Mouse (Mus musculus) forebrain, embryonic 15.5 days (tissue): ENCODE measurements around the gene Cd63. TPM values are rescaled to one million over a fixed set of nuclear protein-coding genes. Genes with fewer than 3 reads are reported as not detected.

Experiments used
- ATAC-seq: fragments of 200-750 bp; cut with Nextera tagmentation; replicated peaks from 2 replicates; pipeline ENCODE4 v1.8.0; 2017; ENCODE audit warnings: mild to moderate bottlenecking, moderate TSS enrichment, moderate library complexity
- H3K27ac ChIP-seq: fragments of 300-500 bp; sonication (generic); replicated peaks from 2 replicates; pipeline ENCODE4 v1.5.1; 2015; ENCODE audit warnings: mild to moderate bottlenecking, inconsistent platforms
- H3K27me3 ChIP-seq: fragments of 300-500 bp; sonication (generic); 2 replicates; pipeline ENCODE4 v1.6.1; 2015; ENCODE audit warnings: inconsistent platforms
- H3K36me3 ChIP-seq: fragments of 300-500 bp; sonication (generic); 2 replicates; pipeline ENCODE4 v1.6.1; 2015; ENCODE audit warnings: mild to moderate bottlenecking, inconsistent platforms
- H3K4me1 ChIP-seq: fragments of 300-500 bp; sonication (generic); 2 replicates; pipeline ENCODE4 v1.6.1; 2015; ENCODE audit warnings: inconsistent platforms
- H3K4me2 ChIP-seq: fragments of 300-500 bp; sonication (generic); replicated peaks from 2 replicates; pipeline ENCODE4 v1.6.1; 2015; ENCODE audit warnings: mild to moderate bottlenecking, inconsistent platforms
- H3K4me3 ChIP-seq: fragments of 300-500 bp; sonication (generic); 2 replicates; pipeline ENCODE4 v1.5.1; 2015; ENCODE audit warnings: mild to moderate bottlenecking, inconsistent platforms
- H3K9ac ChIP-seq: fragments of 300-500 bp; sonication (generic); replicated peaks from 2 replicates; pipeline ENCODE4 v1.6.1; 2015; ENCODE audit warnings: mild to moderate bottlenecking, inconsistent platforms
- H3K9me3 ChIP-seq: fragments of 300-500 bp; sonication (generic); 2 replicates; pipeline ENCODE4 v1.6.1; 2016; ENCODE audit warnings: inconsistent platforms
- WGBS: fragments of 180-500 bp; shearing (Covaris S2); methylation state at CpG from one replicate; pipeline ENCODE4 v1.1.7; 2015; ENCODE audit warnings: mixed read lengths; 5-methylcytosine and 5-hydroxymethylcytosine counted together
- polyA plus RNA-seq: library from polyadenylated mRNA; unstranded; fragments of >200 nt; fragmentation: Nextera tagmentation; extraction: Ambion mirVana; gene quantifications from 2 replicates; pipeline ENCODE4 v1.2.1, GENCODE M21; 2015

Cd63 gene
- polyA plus RNA-seq, 1 experiment from 2014 or later: 142 TPM

GRCm38 (mm10) chr10:128960142-128960541 lies 59.4 kb downstream of the Cd63 start:
- WGBS: 79% methylated on average over 4 of the region's 4 CpGs
- Histone ChIP-seq H3K27ac (no peak overlapping the region), H3K4me2 (no peak overlapping the region), H3K4me3 (no peak overlapping the region), H3K4me1 (no peaks in the 10 kb centered on the region), H3K36me3 (no peaks in the 10 kb centered on the region), H3K9me3 (no peaks in the 10 kb centered on the region), H3K27me3 (no peaks in the 10 kb centered on the region), H3K9ac (no peak overlapping the region)
- no peak for ATAC-seq

DNA sequence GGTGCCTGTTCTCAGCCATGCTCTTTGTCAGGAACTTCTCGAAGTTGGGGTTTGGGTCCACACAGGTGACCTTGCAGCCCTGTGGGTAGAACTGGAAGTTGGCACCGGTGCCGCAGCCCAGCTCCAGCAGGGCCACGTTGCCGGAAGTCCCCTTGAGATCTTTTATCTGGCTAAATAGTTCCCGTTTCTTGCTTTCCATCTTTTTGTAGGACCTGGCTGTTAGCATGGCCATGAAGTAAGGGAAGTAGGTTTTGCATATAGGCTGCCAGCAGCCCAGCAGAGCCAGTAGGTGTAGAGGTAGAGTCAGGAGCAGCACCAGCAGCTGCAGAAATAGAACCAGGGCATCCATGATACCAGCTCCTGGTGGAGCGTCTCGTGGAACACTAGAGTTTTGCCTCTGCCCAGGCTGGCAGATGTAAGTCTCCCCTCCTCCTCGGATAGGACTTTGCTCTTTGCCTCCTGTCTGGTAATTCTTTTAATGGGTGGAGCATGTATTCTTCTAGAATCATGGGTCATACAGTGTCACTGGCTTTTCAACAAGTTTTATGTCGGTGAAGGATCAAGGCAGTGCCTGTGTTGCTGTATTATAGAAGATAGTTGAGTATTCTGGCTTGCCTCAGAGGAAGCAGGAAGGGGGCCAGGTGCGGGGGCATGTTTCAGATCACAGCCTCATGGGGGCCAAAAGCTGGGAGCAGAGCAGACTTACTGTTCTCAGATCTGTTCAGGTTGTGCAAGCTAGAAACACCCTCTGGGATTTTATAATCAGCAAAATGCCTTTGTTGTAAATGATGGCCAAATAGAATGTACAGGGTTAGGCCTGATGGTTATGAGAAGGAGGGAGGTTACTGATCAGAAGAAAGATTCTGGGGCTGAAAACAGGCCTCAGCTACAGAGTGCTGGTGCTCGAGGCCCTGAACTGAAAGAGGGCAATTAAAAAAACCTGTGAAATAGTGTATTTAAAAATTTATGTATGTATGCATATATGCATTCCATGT lies 60.1 kb downstream of the Cd63 start, which contains the start of gene Mettl7b:
Gene Mettl7b (minus strand): TSS at position 399 of the 995 bp plus-strand sequence.
- no peak within 1 kb of the TSS for H3K4me2 ChIP-seq
- no peak within 1 kb of the TSS for H3K9ac ChIP-seq
- 87% methylated on average over 12 of the region's 12 CpGs for WGBS

More for the DNA sequence above, 60.1 kb downstream of the Cd63 start, which contains the start of gene Mettl7b:
- Histone ChIP-seq H3K4me1 (no peaks in the 10 kb centered on the region), H3K27ac (no peak within 1 kb of the TSS), H3K4me3 (no peak within 1 kb of the TSS), H3K36me3 (no peaks in the 10 kb centered on the region), H3K27me3 (no peaks in the 10 kb centered on the region), H3K9me3 (no peaks in the 10 kb centered on the region)
- no peak for ATAC-seq

Other genes with a start within 250 kb of the Cd63 start
- 12.3 and 12.5 TPM in 2 replicates for gene Suox, start 226.9 kb upstream of the Cd63 start, polyA plus RNA-seq
- 116 and 117 TPM in 2 replicates for gene Rab5b, start 204.7 kb upstream of the Cd63 start, polyA plus RNA-seq
- gene Pmel, start 196.8 kb upstream of the Cd63 start, polyA plus RNA-seq: 0.09 and 0.33 TPM in 2 replicates
- 37.6 and 39.7 TPM in 2 replicates for gene Cdk2, start 196.0 kb upstream of the Cd63 start, polyA plus RNA-seq
- gene Dgka, start 156.1 kb upstream of the Cd63 start, polyA plus RNA-seq: 4.2 and 4.5 TPM in 2 replicates
- 42.9 and 47.2 TPM in 2 replicates for gene Pym1, start 153.1 kb upstream of the Cd63 start, polyA plus RNA-seq
- 0.20 and 0.43 TPM in 2 replicates for gene Mmp19, start 110.1 kb upstream of the Cd63 start, polyA plus RNA-seq
- 60.4 and 62.8 TPM in 2 replicates for gene Dnajc14, start 96.9 kb upstream of the Cd63 start, polyA plus RNA-seq
- 12.6 and 13.6 TPM in 2 replicates for gene Tmem198b, start 96.6 kb upstream of the Cd63 start, polyA plus RNA-seq
- gene Sarnp, start 83.7 kb upstream of the Cd63 start, polyA plus RNA-seq: 190 and 199 TPM in 2 replicates
- gene Ormdl2, start 79.3 kb upstream of the Cd63 start, polyA plus RNA-seq: 28.1 and 28.6 TPM in 2 replicates
- gene Gdf11, start 9.3 kb upstream of the Cd63 start, polyA plus RNA-seq: 7.5 and 8.7 TPM in 2 replicates
- gene Rdh5, start 21.9 kb downstream of the Cd63 start, polyA plus RNA-seq: 11.7 and 12.6 TPM in 2 replicates
- 230 and 251 TPM in 2 replicates for gene Bloc1s1, start 23.0 kb downstream of the Cd63 start, polyA plus RNA-seq
- gene Itga7, start 32.8 kb downstream of the Cd63 start, polyA plus RNA-seq: 2.1 TPM in 2 replicates
- not detected in 2 replicates for gene Mettl7b, start 60.0 kb downstream of the Cd63 start, polyA plus RNA-seq
- gene Olfr9, start 88.4 kb downstream of the Cd63 start, polyA plus RNA-seq: not detected in 2 replicates
- not detected in 2 replicates for gene Olfr763, start 109.8 kb downstream of the Cd63 start, polyA plus RNA-seq
- gene Olfr764-ps1, start 138.9 kb downstream of the Cd63 start, polyA plus RNA-seq: not detected in 2 replicates
- not detected in 2 replicates for gene Olfr765, start 149.0 kb downstream of the Cd63 start, polyA plus RNA-seq
- not detected in 2 replicates for gene Olfr766-ps1, start 168.0 kb downstream of the Cd63 start, polyA plus RNA-seq
- not detected in 2 replicates for gene Olfr767, start 181.9 kb downstream of the Cd63 start, polyA plus RNA-seq
- gene Olfr768, start 198.4 kb downstream of the Cd63 start, polyA plus RNA-seq: not detected in 2 replicates
- gene Olfr769, start 216.9 kb downstream of the Cd63 start, polyA plus RNA-seq: not detected in 2 replicates
- not detected in 2 replicates for gene Olfr770, start 238.0 kb downstream of the Cd63 start, polyA plus RNA-seq